Mouse (Mus musculus) testis, postnatal 14 days (tissue): Measurements from ENCODE around the gene Sigirr.

Experiments used
- DNase-seq: peaks from one replicate; pipeline ENCODE4 v3.0.0; 2021; ENCODE audit warnings: low spot score

Gene Sigirr

DNA sequence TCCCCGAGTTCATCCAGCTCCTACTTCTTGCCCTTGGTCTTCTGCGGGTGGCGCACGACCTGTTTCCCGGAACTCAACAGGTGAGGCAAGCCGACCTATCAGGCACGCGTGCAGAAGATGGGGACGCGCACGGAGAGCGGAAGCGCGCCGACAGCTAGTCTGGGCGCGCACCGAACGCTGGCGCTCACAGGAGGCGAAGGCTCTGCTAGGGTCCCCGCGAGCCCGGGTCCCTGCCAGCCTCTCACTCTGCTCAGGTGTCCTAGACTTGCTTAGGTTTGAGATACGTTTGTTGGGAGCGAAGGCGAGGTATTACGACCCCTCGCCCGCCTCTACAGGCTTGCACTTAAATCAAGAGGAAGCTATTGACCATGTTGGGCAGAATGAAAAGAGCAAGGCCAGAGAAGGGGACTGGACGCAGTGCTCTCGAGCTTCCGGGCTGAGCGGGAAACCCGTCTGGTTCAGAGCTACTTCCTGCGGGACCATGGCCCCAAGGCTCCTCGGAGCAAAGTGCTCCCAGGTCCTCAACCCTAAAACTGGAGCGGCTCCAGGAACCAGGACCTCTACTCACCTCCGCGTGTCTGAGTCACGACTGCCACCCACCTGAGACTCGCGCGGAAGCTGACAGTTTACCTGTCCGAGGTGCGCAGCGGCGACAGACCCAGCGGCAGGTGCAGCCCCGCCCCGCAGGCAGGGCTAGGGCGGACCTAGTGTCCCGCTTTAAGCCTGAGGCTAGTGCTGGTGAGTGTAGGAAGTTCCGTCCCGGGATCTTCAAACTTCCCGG is at the start of gene Sigirr:
Sigirr (minus strand) TSS at position 662 of the 781 bp plus-strand sequence.
- no peak for DNase-seq

DNA sequence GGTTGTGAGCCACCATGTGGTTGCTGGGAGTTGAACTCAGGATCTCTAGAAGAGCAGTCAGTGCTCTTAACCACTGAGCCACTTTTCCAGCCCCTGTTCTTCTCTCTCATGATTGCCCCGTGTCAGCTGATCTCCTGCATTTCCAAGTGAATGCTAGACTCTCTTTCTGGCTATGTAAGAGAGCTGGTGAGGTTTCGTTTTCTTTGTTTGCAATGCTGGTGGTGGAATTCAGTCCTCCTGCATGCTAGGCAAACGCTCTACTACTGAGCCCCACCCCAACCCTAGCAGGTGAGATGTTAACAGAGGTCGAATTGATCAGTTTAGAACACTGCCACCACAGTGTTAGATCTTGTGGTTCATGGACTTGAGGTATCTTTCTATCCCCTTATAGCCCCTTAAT is 48.3 kb upstream of the Sigirr start:
- no peak for DNase-seq

DNA sequence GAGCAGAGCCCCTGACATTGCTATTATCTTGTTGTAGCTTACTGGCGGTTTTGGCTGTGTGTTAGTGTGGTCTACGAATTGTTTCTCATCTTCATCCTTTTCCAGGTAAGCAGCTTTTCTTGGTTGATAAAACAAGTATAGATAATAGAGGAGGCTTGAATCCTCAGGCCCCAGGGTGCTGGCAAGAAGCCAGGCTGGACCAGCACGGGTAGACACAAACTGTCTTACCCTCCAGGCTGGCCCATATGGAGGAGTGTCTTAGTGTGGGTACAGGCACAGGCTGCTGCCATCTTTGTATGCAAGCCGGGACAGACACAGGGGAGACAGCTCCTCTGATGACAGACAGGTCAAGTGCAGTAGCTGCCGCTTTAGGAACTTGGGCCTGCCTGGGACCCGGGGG is 46.7 kb upstream of the Sigirr start:
- DNase-seq = no peak

DNA sequence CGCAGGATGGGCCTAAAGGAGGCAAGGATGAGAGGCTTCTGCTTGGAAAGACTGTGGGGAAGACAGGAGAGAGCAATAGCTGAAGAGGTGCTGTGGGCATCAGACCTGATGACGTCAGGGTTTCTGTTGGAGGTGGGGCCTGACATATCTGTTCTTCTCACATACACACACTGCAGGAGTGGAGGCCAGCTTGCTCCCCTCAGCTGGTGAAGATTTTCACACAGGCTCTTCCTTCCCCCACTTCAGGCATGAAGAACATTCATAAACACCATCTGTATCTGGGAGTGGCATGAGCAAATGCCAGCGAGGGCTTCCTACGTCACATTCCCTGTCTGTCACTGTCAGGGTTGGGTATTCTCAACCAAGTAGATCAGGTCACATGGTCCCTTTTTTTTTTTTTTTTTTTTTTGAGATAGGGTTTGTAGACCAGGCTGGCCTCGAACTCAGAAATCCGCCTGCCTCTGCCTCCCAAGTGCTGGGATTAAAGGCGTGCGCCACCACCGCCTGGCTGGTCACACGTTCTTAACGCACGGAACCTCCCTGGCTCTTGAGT is 45.7 kb upstream of the Sigirr start:
- DNase-seq = no peak

DNA sequence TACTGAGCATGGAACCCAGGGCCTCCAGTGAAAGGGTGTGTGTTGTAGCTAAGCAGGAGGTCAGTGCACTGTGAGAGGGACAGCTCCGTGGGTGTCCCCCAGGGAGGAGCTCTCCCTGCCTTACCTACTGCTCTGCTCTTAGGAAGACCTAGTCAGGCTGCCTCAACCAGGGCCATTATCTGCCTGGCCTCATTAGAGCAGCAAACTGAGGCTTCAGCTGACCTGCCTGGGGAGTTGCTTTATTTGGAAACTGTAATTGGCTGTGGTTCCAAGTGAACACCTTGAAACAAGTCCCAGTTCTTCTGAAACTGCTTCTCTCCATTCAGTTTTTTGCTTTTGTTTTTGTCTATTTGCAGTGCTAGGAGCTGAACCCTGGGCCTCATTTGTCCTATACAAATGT is 45.0 kb upstream of the Sigirr start:
- DNase-seq = no peak

DNA sequence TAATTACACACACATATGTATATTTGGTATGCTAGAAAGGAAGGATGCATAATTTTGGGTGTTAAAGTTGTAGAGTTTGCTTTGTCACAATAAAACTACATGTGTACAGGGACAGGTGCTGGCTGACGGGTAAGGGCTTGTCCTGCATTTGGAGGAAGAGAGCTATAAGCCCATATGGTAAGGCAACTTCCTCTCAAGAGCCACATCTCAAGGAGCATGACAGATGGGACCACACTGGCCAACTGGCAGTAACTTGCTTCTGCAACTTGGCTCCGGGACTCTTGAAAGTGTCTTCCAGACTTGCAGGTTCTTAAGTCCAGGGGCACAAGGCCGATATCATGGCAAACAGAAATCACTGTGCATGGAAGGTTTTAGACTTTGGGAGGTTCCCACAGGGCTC is 44.3 kb upstream of the Sigirr start:
- no peak for DNase-seq

DNA sequence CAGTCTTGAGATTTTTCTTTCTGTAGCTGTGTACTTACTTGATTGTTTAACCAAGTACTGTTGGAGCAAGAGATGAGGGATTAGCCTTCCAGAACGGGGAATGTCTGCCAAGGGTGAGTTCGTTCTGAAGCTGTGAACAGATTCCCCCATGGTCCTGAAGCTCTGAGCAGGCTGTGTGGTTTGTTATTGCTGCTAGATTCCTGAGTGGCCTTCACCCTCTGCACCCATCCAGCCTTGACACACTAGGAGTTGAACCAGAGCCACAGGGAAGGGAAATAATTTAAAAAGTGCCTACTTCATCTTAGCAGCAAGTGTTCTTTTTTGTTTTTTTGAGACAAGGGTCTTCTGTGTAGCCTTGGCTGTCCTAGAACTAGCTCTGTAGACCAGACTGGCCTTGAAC is 43.5 kb upstream of the Sigirr start:
- no peak for DNase-seq

DNA sequence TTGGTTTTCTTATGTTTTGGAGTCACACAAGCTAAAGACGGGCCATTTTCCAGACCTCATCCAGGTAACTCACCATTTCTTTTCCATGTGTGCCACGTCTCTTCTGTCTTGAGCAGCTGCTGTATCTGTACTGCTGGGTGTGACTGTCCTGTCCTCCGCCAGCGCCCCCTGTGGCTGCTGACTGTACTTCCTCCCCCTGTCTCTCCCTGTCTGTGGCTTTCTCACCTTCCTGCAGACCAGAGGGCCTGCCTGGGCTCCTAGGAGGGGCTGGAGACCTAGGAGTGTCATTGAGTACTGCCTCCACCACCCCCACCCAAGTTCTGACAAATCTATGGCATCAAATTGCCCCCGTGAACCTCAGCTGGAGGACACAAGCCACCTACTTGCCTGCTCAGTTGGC is 42.7 kb upstream of the Sigirr start:
- no peak for DNase-seq

DNA sequence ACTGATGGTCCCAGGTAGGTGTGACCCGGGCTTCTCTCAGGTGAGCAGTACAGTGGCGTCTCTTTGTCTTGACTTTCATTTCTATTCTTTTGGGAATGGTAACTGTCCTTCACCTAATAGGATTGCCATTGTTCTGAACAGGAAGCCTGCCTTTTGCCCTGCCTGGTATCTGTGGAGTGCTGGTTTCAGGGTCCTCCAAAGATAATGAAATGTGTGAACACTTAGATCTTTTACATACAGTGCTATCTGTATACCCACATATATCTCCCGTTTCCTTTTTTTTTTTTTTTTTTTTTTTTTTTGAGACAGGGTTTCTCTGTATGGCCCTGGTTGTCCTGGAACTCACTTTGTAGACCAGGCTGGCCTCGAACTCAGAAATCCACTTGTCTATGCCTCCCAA is 41.0 kb upstream of the Sigirr start:
- DNase-seq = no peak

DNA sequence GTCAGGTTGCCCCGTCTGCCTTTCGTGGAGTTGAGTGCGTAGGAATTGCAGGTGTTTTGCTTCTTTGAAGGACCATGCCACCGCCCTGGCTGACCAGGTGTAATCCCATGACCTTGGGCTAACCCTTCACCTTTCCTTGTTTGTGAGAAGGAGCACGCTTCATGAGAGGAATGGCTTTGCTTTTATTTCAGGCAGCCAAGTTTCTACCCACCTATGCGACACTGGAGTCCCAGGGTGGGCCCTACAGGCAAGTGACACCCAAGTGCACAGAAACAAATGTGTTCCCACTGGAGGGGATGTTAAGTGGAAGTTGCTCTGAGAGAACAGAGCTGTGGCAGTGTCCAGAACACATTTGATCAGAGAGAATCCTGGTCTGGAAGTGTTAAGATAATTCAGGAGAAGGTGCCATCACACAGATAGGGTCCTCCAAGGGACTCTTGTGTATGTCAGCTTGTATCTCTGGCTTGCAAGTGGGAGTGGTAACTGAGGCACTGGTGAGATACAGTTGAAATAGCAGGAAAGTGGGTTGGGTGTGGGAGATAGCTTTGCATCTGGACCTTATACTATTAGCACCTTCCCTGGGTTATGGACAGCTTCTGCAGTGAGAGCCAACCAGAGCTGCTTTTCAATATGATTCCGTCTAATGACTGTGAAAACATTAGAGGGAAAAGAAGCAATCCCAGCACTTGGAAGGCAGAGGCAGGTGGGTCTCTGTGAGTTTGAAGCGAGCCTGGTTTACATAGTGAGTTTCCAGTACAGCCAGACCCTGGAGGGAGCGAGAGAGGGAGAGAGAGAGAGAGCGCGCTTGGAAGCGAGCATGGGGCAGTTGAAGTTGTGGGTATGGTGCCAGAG is 31.8 kb upstream of the Sigirr start:
- DNase-seq = no peak

DNA sequence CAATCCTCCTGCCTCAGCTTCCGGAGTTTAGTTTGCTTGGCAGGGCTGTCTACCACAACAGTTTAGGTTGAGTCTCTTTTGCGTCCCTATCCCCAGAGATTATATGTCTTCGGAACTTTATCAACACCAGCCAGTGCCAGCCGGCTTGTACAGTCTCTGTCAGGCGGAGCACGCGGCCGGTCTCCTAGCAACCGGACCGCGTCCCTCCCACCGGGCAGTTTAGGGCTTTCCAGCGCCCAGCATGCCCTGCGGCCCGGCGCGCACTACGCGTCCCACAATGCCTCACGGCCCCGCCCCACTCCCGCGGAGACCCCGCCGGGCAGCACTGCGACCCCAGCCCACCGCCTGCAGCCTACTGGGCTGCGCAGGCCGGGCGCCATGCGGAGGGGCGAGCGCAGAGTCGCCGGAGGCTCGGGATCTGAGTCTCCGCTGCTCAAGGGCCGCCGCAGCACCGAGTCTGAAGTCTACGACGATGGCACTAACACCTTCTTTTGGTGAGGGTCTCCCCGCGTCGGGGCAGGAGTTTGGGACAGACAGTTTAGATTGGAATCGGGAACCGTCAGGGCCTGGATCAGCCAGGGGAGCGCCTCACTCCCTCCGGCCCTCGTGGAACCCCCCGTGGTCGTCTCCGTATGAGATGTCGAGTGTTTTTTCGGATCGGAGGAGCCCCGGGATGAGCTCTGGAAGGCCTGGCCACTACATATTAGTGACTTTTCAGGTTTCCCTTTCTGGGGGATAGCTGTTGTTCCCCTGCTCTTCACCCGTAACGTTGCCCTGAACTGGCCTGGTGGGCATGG is 30.9 kb upstream of the Sigirr start:
- peak; percentile 92 for DNase-seq

DNA sequence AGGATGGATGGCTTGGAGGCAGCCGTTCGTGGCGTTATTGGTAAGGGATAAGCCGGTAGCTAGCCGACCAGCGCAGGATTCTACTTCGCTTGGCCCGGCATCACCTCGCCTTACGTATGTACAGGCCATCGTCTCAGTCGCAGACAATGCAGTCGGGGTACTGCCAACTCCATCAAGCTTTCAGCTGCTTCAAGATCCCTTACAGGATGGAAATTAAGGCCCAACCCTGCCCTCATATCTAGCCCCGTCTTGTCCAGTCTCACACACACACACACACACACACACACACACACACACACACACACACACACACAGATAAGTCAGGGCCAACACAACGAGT is 23.1 kb upstream of the Sigirr start:
- no peak for DNase-seq

DNA sequence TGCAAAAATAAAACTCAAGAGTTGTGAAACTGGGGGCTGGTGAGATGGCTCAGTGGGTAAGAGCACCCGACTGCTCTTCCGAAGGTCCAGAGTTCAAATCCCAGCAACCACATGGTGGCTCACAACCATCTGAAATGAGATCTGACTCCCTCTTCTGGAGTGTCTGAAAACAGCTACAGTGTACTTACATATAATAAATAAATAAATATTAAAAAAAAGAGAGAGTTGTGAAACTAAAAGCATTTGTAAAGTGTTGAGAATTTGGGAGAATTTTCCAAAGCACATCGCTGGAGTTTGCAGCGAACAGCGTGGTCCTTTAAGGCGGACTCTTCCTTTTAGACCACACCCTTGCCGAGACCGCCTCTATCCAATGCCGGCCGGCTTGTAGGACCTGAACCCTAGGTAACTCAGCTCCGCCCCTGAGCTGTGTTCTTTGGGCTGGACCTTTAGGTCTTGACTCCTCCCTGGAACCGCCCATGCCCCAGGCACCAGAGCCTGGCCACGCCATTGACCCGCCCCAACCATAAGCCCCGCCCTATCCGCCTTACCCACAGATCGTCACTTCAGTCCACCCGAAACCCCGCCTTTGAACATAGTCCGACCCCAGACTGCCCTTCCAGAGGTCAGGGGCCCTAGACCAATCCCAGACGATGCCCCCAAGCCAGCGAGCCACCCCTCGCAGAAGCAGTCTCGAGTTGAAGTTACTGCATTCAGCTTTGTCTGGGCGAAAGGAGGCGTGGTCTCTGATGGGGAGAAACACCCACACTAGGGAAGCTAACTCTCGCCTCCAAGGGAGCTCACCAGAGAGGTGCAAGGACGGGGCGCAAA is 22.5 kb upstream of the Sigirr start:
- DNase-seq = peak; percentile 90

DNA sequence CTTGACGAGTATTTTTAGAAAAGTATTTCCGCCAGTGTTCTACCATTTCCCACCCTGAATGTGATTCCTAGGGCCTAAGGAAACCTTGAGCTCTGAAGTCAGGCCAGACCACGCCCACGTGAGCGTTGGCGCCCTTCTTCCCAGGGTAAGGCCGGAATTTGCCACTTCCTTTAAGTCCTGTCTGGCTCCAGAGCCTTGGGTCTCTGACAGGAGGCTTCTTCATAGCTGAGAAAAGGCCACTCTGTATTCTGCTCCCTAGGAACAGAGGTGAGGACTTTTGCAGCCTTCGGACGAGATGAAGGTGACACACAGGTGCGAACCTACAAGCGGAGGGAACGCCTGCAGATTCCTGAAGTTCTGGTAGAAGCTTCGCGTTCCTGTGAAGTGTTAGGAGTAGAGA is 21.9 kb upstream of the Sigirr start, which contains the start of gene Ptdss2:
Ptdss2 (plus strand) TSS at position 138 of the 400 bp plus-strand sequence.
- no peak for DNase-seq

DNA sequence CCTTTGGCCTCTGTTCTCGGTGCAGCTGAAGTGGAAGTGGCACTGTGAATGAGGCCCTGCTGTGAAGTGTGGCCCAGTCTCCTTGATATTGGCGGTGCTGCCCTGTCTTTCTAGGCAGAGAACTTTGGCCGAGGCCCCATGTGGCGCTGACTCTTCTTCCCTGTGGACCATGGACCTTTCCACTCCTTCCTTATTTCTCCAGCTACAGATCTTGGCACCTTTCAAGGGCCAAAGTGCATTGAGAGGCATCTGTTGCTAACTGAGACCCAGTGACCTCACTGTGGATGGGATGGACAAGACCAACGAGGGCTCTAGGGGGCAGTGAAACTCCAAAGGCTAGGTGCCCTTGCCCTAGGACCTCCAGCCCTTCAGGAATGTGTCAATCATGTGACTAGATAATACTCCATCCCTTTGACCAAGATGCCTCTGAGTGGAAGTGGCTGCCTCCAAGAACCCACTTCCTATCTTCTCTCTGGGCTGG is 20.7 kb upstream of the Sigirr start:
- DNase-seq = no peak

DNA sequence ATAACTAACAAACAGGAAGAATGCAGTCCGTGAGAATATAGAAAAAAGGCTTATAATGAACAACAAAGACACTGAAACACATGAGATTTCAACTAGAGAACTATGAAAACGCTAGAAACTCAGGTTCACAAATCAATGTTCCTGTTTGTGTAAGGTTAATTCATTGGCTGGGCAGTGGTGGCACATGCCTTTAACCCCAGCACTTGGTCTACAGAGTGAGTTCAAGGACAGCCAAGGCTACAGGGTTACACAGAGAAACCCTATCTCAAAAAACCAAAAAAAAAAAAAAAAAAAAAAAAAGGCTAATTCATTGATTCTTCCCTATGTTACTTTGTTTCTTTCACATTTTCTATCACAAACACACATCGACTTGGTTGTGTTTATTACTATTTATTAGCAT is 20.2 kb upstream of the Sigirr start:
- no peak for DNase-seq

DNA sequence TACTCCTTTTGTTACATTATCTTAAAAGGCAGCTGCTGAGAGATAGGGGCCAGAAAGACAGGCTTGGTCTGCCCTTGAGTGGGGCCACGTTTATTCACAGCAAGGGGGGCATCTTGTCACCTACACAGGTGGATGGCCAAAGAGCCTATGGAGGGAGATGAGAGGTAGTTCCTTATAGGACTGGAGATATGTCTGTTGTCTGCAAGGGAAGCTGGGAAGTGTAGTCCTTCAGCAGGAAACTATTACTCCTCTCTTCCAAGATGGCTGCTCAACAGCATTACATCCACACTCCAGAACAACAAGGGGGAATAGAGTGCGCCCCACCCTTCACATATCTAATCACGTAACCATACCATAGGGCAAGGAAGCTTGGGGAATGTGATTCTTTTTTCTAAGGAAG is 19.1 kb upstream of the Sigirr start:
- no peak for DNase-seq

DNA sequence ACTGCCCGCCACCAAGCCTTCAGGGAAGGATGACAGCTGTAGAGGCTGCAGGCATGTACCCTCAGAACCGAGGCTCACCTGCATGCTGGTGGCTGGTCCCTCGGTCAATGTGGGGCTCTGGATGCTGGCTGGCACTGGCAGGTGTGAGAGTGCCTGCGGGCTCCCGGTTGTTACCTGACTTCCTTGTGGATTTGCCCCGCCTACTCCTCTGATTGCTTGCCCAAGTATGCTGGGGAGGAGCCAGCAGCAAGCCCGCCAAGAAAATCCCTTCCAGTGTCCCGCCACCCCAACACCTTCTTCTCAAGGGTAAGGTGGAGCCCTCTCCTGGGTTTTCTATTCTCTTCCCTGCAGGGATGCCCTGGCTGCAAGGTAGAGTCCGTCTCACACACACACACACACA is 17.3 kb upstream of the Sigirr start, which contains the start of gene Ano9:
Ano9 (minus strand) TSS at position 171 of the 400 bp plus-strand sequence.
- DNase-seq = no peak

DNA sequence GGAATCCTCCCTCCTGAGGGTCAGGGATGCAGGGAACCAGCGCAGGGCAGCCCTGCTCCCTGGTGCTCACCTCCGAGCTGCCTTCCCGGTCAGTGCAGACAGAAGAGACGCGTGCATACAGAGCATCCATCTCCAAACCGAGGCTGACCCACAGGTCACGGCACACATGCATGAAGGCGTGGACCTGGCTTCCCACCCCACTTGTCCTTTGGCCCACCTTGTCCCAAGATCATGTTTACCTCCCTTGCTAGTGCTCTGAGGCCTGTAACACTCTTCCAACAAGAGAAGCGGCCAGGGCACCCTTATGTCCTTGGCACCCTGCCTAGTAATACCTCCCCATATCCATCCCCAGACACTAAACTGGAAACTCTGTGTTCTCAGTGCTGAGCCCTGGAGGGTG is 15.5 kb upstream of the Sigirr start:
- no peak for DNase-seq

DNA sequence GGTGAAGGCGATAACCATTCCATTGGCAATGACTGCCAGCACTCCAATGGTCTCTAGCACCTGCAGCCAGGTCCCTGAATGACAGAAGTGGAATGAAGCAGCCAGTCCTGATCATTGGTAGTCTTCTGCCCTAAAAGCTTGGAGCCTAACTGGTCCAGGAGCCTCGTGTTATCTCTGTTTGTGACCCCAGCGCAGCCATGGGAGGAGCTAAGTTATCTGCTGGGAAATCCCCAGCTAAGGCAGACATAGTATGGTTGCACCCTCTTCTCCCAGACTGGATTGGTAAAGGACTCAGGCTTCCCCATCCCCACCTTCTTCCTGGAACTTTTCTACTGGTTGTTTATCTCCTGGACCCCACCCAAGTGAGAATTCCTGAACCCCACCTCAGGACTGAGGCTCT is 2.8 kb upstream of the Sigirr start:
- DNase-seq = no peak

DNA sequence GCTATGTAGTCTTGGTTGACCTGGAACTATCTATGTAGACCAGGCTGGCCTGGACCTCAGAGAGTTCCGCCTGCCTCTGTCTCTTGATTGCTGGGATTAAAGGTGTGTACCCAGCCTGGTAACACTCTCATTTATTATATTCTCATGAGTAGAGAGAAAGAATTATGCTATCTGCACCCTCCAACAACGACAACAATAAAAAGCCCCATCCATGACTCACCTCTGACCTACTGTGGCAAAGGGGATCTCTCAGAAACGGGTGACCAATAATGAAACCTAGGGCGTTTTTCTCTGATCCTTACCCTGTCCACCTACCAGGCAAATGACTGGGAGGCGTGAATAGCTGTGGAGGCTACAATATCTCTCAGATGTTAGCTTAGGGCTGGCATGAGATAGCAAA is 3.2 kb downstream of the Sigirr start:
- DNase-seq = no peak
